Mouse (Mus musculus) forebrain, postnatal 0 days (tissue): ENCODE measurements at regions not wholly inside any gene's neighbourhood (a gene's known extent, or its start where the extent isn't known, plus 50 kb on each side); places are given as distances from the start of the nearest gene placed in this dataset.

ENCODE experiments used
- ATAC-seq: fragments of 200-750 bp; cut with Nextera tagmentation; 2 replicates; pipeline ENCODE4 v1.8.0; 2017; ENCODE audit warnings: mild to moderate bottlenecking, moderate library complexity
- DNase-seq: peaks from one replicate; pipeline ENCODE4 v3.0.0-alpha.2; 2015
- H3K27ac ChIP-seq: fragments of 300-500 bp; sonication (generic); 2 replicates; pipeline ENCODE4 v1.5.1; 2014; ENCODE audit warnings: low read depth, mild to moderate bottlenecking, antibody characterized with exemption, low read length, moderate library complexity, mixed read lengths
- H3K27me3 ChIP-seq: fragments of 300-500 bp; sonication (generic); 2 replicates; pipeline ENCODE4 v1.6.1; 2014; ENCODE audit warnings: mild to moderate bottlenecking, low read length, mixed read lengths; ENCODE audit not compliant: insufficient read depth
- H3K36me3 ChIP-seq: fragments of 300-500 bp; sonication (generic); 2 replicates; pipeline ENCODE4 v1.6.1; 2014; ENCODE audit warnings: mild to moderate bottlenecking, moderate library complexity; ENCODE audit not compliant: insufficient read depth
- H3K4me1 ChIP-seq: fragments of 300-500 bp; sonication (generic); 2 replicates; pipeline ENCODE4 v1.6.1; 2014; ENCODE audit warnings: antibody characterized with exemption; ENCODE audit not compliant: insufficient read depth
- H3K4me2 ChIP-seq: fragments of 300-500 bp; sonication (generic); 2 replicates; pipeline ENCODE4 v1.6.1; 2014; ENCODE audit warnings: low read depth, mild to moderate bottlenecking, moderate library complexity
- H3K4me3 ChIP-seq: fragments of 300-500 bp; sonication (generic); 2 replicates; pipeline ENCODE4 v1.5.1; 2014; ENCODE audit warnings: low read depth, low read length, mixed read lengths
- H3K9ac ChIP-seq: fragments of 300-500 bp; sonication (generic); 2 replicates; pipeline ENCODE4 v1.6.1; 2014; ENCODE audit warnings: mild to moderate bottlenecking
- H3K9me3 ChIP-seq: fragments of 300-500 bp; sonication (generic); 2 replicates; pipeline ENCODE4 v1.6.1; 2016; ENCODE audit warnings: low read length
- CTCF ChIP-seq: sonication (generic); IDR thresholded peaks from 2 replicates; pipeline ENCODE4 v1.5.1; 2016; ENCODE audit warnings: antibody characterized with exemption, control low read depth, low read depth
- WGBS: fragments of 180-500 bp; shearing (Covaris S2); extraction: QIAGEN DNeasy Blood & Tissue Kit; methylation state at CpG from one replicate; pipeline ENCODE4 v1.1.7; 2014; 5-methylcytosine and 5-hydroxymethylcytosine counted together

GRCm38 (mm10) chr2:61105169-61105568 lies 142.2 kb upstream of the Rbms1 start:
- 94% methylated on average over 6 of the region's 6 CpGs for WGBS
- no peaks in the 10 kb centered on the region for H3K36me3 ChIP-seq

GRCm38 (mm10) chr2:61100854-61101253 lies 137.9 kb upstream of the Rbms1 start:
- H3K27ac ChIP-seq = no peak overlapping the region
- no peak for TF ChIP-seq CTCF
- no peaks in the 10 kb centered on the region for H3K9me3 ChIP-seq
- no peak overlapping the region for H3K4me3 ChIP-seq
- H3K9ac ChIP-seq = no peak overlapping the region
- 93% methylated on average over 4 of the region's 4 CpGs for WGBS
- H3K4me2 ChIP-seq = no peak overlapping the region
- no peak for ATAC-seq
- no peaks in the 10 kb centered on the region for H3K27me3 ChIP-seq
- H3K36me3 ChIP-seq = no peaks in the 10 kb centered on the region
- H3K4me1 ChIP-seq = no peaks in the 10 kb centered on the region
- no peak for DNase-seq

More at GRCm38 (mm10) chr2:61105169-61105568, 142.2 kb upstream of the Rbms1 start:
- Histone ChIP-seq H3K4me3 (no peak overlapping the region), H3K9ac (no peak overlapping the region), H3K27ac (no peak overlapping the region), H3K27me3 (no peaks in the 10 kb centered on the region), H3K4me1 (no peaks in the 10 kb centered on the region), H3K9me3 (no peaks in the 10 kb centered on the region), H3K4me2 (no peak overlapping the region)
- no peak for DNase-seq
- no peak for TF ChIP-seq CTCF
- ATAC-seq = no peak

GRCm38 (mm10) chr2:61088501-61088900 lies 125.5 kb upstream of the Rbms1 start:
- no peak overlapping the region for H3K4me3 ChIP-seq
- no peaks in the 10 kb centered on the region for H3K27me3 ChIP-seq
- ATAC-seq (no peak), DNase-seq (no peak)
- H3K36me3 ChIP-seq = no peaks in the 10 kb centered on the region
- no peak for TF ChIP-seq CTCF
- no peak overlapping the region for H3K4me2 ChIP-seq
- no peak overlapping the region for H3K9ac ChIP-seq
- no peaks in the 10 kb centered on the region for H3K4me1 ChIP-seq
- H3K9me3 ChIP-seq = no peaks in the 10 kb centered on the region
- H3K27ac ChIP-seq = no peak overlapping the region

- H3K27me3 ChIP-seq = no peaks in the 10 kb centered on the region
- H3K4me2 ChIP-seq = no peak overlapping the region
- no peak overlapping the region for H3K27ac ChIP-seq
- DNase-seq (no peak), ATAC-seq (no peak)
- WGBS = 69% methylated on average over 3 of the region's 3 CpGs
- no peaks in the 10 kb centered on the region for H3K4me1 ChIP-seq
- H3K9ac ChIP-seq = no peak overlapping the region
- no peak overlapping the region for H3K4me3 ChIP-seq
- TF ChIP-seq CTCF = no peak
- no peaks in the 10 kb centered on the region for H3K9me3 ChIP-seq
- H3K36me3 ChIP-seq = no peaks in the 10 kb centered on the region
Measured at GRCm38 (mm10) chr2:61084835-61085234, 121.8 kb upstream of the Rbms1 start.

- DNase-seq (no peak), ATAC-seq (no peak)
- H3K36me3 ChIP-seq = no peaks in the 10 kb centered on the region
- no peak overlapping the region for H3K4me3 ChIP-seq
- no peak overlapping the region for H3K4me2 ChIP-seq
- no peaks in the 10 kb centered on the region for H3K4me1 ChIP-seq
- no peak for TF ChIP-seq CTCF
- 83% methylated on average over 1 of the region's 1 CpGs for WGBS
- no peak overlapping the region for H3K9ac ChIP-seq
- no peak overlapping the region for H3K27ac ChIP-seq
- no peaks in the 10 kb centered on the region for H3K9me3 ChIP-seq
- no peaks in the 10 kb centered on the region for H3K27me3 ChIP-seq
Measured at GRCm38 (mm10) chr2:61083100-61083499, 120.1 kb upstream of the Rbms1 start.

GRCm38 (mm10) chr2:61082640-61083039 lies 119.6 kb upstream of the Rbms1 start:
- Histone ChIP-seq H3K27me3 (no peaks in the 10 kb centered on the region), H3K4me3 (no peak overlapping the region), H3K4me2 (no peak overlapping the region), H3K4me1 (no peaks in the 10 kb centered on the region), H3K36me3 (no peaks in the 10 kb centered on the region), H3K27ac (no peak overlapping the region), H3K9me3 (no peaks in the 10 kb centered on the region), H3K9ac (no peak overlapping the region)
- DNase-seq (no peak), ATAC-seq (no peak)
- no peak for TF ChIP-seq CTCF

GRCm38 (mm10) chr2:61080006-61080405 lies 117.0 kb upstream of the Rbms1 start:
- TF ChIP-seq CTCF = no peak
- Histone ChIP-seq H3K9ac (no peak overlapping the region), H3K36me3 (no peaks in the 10 kb centered on the region), H3K4me3 (no peak overlapping the region), H3K27me3 (no peaks in the 10 kb centered on the region), H3K4me2 (no peak overlapping the region), H3K4me1 (no peaks in the 10 kb centered on the region), H3K27ac (no peak overlapping the region), H3K9me3 (no peaks in the 10 kb centered on the region)
- ATAC-seq = no peak
- DNase-seq = no peak
- WGBS = 18% methylated on average over 4 of the region's 4 CpGs

- DNase-seq = no peak
- no peak for TF ChIP-seq CTCF
- H3K4me3 ChIP-seq = no peak overlapping the region
Measured at GRCm38 (mm10) chr2:61071025-61071424, 108.0 kb upstream of the Rbms1 start.

More at GRCm38 (mm10) chr2:61071025-61071424, 108.0 kb upstream of the Rbms1 start:
- Histone ChIP-seq H3K4me1 (no peaks in the 10 kb centered on the region), H3K9ac (no peak overlapping the region), H3K9me3 (no peaks in the 10 kb centered on the region), H3K36me3 (no peaks in the 10 kb centered on the region), H3K4me2 (no peak overlapping the region), H3K27ac (no peak overlapping the region), H3K27me3 (no peaks in the 10 kb centered on the region)
- ATAC-seq = no peak
- WGBS = 74% methylated on average over 3 of the region's 3 CpGs
